Mouse (Mus musculus) kidney, adult 9 months (tissue): ENCODE results near the gene Snx4.

Source experiments
- DNase-seq: peaks from one replicate; pipeline ENCODE4 v3.0.0; 2022

Gene Snx4

GRCm38 (mm10) chr16:33344875-33345274, 93.6 kb downstream of the Snx4 start:
- DNase-seq, result no peak

GRCm38 (mm10) chr16:33346376-33346775, 95.1 kb downstream of the Snx4 start:
- no peak for DNase-seq

GRCm38 (mm10) chr16:33347134-33347533, 95.9 kb downstream of the Snx4 start:
- no peak for DNase-seq
